Mouse (Mus musculus) G1E (cell line): ENCODE results near the gene Ybx2.

Experiments
- CTCF ChIP-seq: IDR thresholded peaks from 2 replicates; pipeline ENCODE4 v1.5.1; 2012; ENCODE audit warnings: low read depth, low read length, inconsistent platforms, mixed read lengths
- GATA1 ChIP-seq: IDR thresholded peaks from 2 replicates; pipeline ENCODE4 v1.6.1; 2012; ENCODE audit warnings: borderline replicate concordance, low read length, inconsistent platforms, mixed read lengths

GRCm38 (mm10) chr11:69935137-69935879 is at the start of gene Ybx2:
- TF ChIP-seq CTCF (no peak), GATA1 (no peak)
